Mouse (Mus musculus) lung, embryonic 15.5 days (tissue): ENCODE data around the gene Hnrnpab. TPM values are rescaled to one million over a fixed set of nuclear protein-coding genes. Genes with fewer than 3 reads are reported as not detected.
A peak's percentile ranks its signal among the peaks of the same experiment; 100 is the strongest.

Source experiments
- ATAC-seq: fragments of 200-750 bp; cut with Nextera tagmentation; 2 replicates; pipeline ENCODE4 v1.8.0; 2017; ENCODE audit warnings: moderate number of reproducible peaks, borderline replicate concordance; ENCODE audit not compliant: low FRiP score, low TSS enrichment; ENCODE audit errors: extremely low read depth
- H3K27ac ChIP-seq: fragments of 300-500 bp; sonication (generic); 2 replicates; pipeline ENCODE4 v1.5.1; 2015; ENCODE audit warnings: moderate library complexity, mild to moderate bottlenecking, inconsistent platforms
- H3K27me3 ChIP-seq: fragments of 300-500 bp; sonication (generic); 2 replicates; pipeline ENCODE4 v1.6.1; 2015; ENCODE audit warnings: inconsistent platforms
- H3K36me3 ChIP-seq: fragments of 300-500 bp; sonication (generic); 2 replicates; pipeline ENCODE4 v1.6.1; 2015; ENCODE audit warnings: inconsistent platforms
- H3K4me1 ChIP-seq: fragments of 300-500 bp; sonication (generic); 2 replicates; pipeline ENCODE4 v1.6.1; 2015; ENCODE audit warnings: inconsistent platforms
- H3K4me2 ChIP-seq: fragments of 300-500 bp; sonication (generic); 2 replicates; pipeline ENCODE4 v1.6.1; 2015; ENCODE audit warnings: inconsistent platforms, mild to moderate bottlenecking, moderate library complexity
- H3K4me3 ChIP-seq: fragments of 300-500 bp; sonication (generic); 2 replicates; pipeline ENCODE4 v1.5.1; 2015; ENCODE audit warnings: mild to moderate bottlenecking, inconsistent platforms
- H3K9ac ChIP-seq: fragments of 300-500 bp; sonication (generic); 2 replicates; pipeline ENCODE4 v1.6.1; 2015; ENCODE audit warnings: inconsistent platforms
- H3K9me3 ChIP-seq: fragments of 300-500 bp; sonication (generic); 2 replicates; pipeline ENCODE4 v1.6.1; 2016; ENCODE audit warnings: inconsistent platforms
- WGBS: fragments of 180-500 bp; shearing (Covaris S2); methylation state at CpG from one replicate; pipeline ENCODE4 v1.1.7; 2015; 5-methylcytosine and 5-hydroxymethylcytosine counted together
- polyA plus RNA-seq: library from polyadenylated mRNA; unstranded; fragments of >200 nt; fragmentation: Nextera tagmentation; extraction: Ambion mirVana; gene quantifications from 2 replicates; pipeline ENCODE4 v1.2.1, GENCODE M21; 2015

Hnrnpab gene
- polyA plus RNA-seq, 1 experiment from 2014 or later = 465 TPM

- H3K4me2 ChIP-seq = peak within 1 kb of the TSS; percentile 86
- peaks cover 19% of the 10 kb centered on the region for H3K4me1 ChIP-seq
- no peaks in the 10 kb centered on the region for H3K27me3 ChIP-seq
- H3K9me3 ChIP-seq = no peaks in the 10 kb centered on the region
- peaks cover 27% of the 10 kb centered on the region for H3K36me3 ChIP-seq
- peak within 1 kb of the TSS; percentile 84 for H3K9ac ChIP-seq
- ATAC-seq = peak; percentile 95
- H3K27ac ChIP-seq = peak within 1 kb of the TSS; percentile 93
- peak within 1 kb of the TSS; percentile 81 for H3K4me3 ChIP-seq
- under 1% methylated on average over 59 of the region's 59 CpGs for WGBS
Measured at GRCm38 (mm10) chr11:51584431-51585248, 22.0 kb downstream of the Hnrnpab start, which contains the start of gene Phykpl. TSS of gene Phykpl (plus strand) at chr11:51584757.

DNA sequence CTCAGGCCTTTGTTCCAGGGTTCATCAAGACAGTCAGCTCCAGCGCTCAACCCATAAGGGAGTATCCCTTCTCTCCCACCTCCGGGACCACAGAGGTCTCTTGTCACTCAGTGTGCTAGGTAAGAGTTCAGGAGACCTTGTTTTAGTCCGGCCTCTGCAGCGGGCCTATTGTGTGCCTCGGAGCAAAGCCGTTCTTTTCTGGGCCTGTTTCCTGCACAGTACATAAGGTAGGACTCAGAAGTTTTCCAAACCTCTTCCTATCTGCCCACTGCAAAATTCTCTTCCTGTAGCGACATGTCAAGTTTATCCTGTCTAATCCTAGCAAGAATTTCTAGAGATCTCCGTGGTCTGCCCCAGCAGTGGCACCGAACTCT, 22.6 kb downstream of the Hnrnpab start:
- H3K27ac ChIP-seq = peak overlapping the region; percentile 93
- H3K4me1 ChIP-seq = peaks cover 19% of the 10 kb centered on the region
- H3K27me3 ChIP-seq = no peaks in the 10 kb centered on the region
- peak overlapping the region; percentile 86 for H3K4me2 ChIP-seq
- H3K9ac ChIP-seq = peak overlapping the region; percentile 84
- 15% methylated on average over 9 of the region's 9 CpGs for WGBS
- H3K4me3 ChIP-seq = peak overlapping the region; percentile 81
- no peaks in the 10 kb centered on the region for H3K9me3 ChIP-seq
- H3K36me3 ChIP-seq = peaks cover 21% of the 10 kb centered on the region
- ATAC-seq = peak; percentile 11; the same call in 1 of the 2 replicates

DNA sequence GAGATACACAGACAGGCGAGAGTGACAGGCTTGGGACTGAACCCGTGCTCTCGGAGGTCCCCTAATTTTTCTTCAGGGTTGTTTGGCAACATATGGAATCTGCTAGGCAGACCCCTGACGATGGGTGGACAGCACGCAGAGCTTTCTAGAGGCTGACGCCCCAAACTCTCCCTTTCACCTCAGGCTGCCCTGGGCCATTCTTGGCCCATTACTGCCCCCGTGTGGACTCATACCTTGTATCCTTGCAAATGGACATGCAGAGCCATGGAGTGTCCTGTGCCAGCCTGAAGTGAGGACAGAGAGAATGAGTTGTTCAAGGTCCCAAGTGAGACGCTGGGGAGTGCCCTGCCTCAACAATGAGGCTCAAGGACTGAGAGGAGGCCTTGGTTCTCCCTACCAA, 23.9 kb downstream of the Hnrnpab start:
- 19% methylated on average over 8 of the region's 8 CpGs for WGBS
- H3K4me3 ChIP-seq = no peak overlapping the region
- peaks cover 9% of the 10 kb centered on the region for H3K36me3 ChIP-seq
- no peaks in the 10 kb centered on the region for H3K27me3 ChIP-seq
- no peak overlapping the region for H3K9ac ChIP-seq
- H3K4me1 ChIP-seq = peaks cover 19% of the 10 kb centered on the region
- H3K4me2 ChIP-seq = no peak overlapping the region
- H3K27ac ChIP-seq = no peak overlapping the region
- H3K9me3 ChIP-seq = no peaks in the 10 kb centered on the region
- no peak for ATAC-seq

DNA sequence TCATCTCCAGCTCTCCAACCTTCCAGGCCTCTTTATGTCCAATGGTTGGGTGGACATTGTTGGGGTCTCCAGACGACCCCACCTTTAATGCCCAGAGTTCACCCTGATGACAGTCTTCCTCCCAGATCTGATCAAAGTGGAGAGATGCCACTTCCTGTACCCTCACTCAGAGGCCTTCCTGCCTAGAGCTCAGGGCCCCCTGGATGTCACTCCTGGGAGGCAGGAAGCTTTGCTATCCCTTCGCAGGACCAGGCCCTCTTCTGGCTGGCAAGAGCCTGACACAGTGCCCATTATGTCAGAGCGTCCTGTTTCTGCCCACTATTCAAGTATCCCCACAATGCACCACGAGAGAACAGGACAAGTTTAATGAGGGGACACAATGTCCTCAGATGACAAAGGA, 27.6 kb downstream of the Hnrnpab start:
- Histone ChIP-seq H3K36me3 (no peaks in the 10 kb centered on the region), H3K27ac (no peak overlapping the region), H3K4me2 (no peak overlapping the region), H3K4me3 (no peak overlapping the region), H3K27me3 (no peaks in the 10 kb centered on the region), H3K9ac (no peak overlapping the region), H3K4me1 (peaks cover 5% of the 10 kb centered on the region), H3K9me3 (no peaks in the 10 kb centered on the region)
- ATAC-seq = no peak
- 60% methylated on average over 4 of the region's 4 CpGs for WGBS

DNA sequence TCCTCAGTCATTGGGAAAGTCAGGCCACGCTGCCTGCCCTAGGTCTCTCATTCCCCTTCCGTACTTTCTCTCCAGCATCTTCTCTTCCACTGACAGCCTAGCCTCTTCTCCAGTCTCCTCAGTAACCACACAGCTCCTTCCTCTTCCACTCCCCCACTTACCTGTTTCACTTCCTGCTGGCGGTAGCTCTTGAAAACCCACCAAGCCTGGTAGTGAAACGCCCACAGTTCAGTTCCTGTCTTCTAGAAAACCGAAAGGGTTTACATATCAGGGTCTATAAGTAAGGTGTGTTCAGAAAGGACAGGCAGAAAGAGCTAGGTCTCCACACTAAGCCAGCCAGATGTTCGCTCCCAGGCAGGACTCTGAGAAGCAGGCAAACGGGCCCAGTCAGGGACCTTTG, 29.1 kb downstream of the Hnrnpab start:
- no peak overlapping the region for H3K9ac ChIP-seq
- no peak for ATAC-seq
- H3K9me3 ChIP-seq = no peaks in the 10 kb centered on the region
- no peak overlapping the region for H3K27ac ChIP-seq
- no peaks in the 10 kb centered on the region for H3K4me1 ChIP-seq
- no peaks in the 10 kb centered on the region for H3K36me3 ChIP-seq
- H3K4me3 ChIP-seq = no peak overlapping the region
- H3K4me2 ChIP-seq = no peak overlapping the region
- 64% methylated on average over 7 of the region's 7 CpGs for WGBS
- H3K27me3 ChIP-seq = no peaks in the 10 kb centered on the region

GRCm38 (mm10) chr11:51576454-51576853, 30.2 kb downstream of the Hnrnpab start:
- Histone ChIP-seq H3K27ac (no peak overlapping the region), H3K4me3 (no peak overlapping the region), H3K4me2 (no peak overlapping the region), H3K36me3 (no peaks in the 10 kb centered on the region), H3K4me1 (no peaks in the 10 kb centered on the region), H3K27me3 (no peaks in the 10 kb centered on the region), H3K9me3 (no peaks in the 10 kb centered on the region), H3K9ac (no peak overlapping the region)
- no peak for ATAC-seq
- WGBS = 75% methylated on average over 4 of the region's 4 CpGs

DNA sequence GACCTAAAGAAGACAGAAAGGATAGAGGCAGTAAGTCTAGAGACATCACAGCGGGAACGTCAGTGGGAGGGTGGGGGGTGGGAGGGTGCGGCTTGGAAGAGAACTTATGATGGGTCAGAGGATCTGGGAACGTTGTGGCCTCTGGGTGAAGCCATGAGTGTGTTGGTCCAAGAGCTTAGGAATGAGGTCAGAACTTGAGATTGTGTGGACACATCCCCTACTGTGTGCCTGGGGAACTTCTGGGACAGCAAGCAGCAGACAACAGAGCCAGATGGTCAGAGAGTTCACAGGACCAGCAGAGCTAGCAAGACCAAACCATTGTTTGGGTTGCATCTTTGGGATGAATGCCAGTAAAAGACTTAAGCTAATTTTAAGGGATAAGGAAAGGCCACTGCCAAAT, 37.8 kb downstream of the Hnrnpab start:
- Histone ChIP-seq H3K9ac (no peak overlapping the region), H3K36me3 (no peaks in the 10 kb centered on the region), H3K4me1 (no peaks in the 10 kb centered on the region), H3K4me2 (no peak overlapping the region), H3K27me3 (no peaks in the 10 kb centered on the region), H3K9me3 (no peaks in the 10 kb centered on the region), H3K27ac (no peak overlapping the region), H3K4me3 (no peak overlapping the region)
- ATAC-seq = no peak
- 79% methylated on average over 4 of the region's 4 CpGs for WGBS

DNA sequence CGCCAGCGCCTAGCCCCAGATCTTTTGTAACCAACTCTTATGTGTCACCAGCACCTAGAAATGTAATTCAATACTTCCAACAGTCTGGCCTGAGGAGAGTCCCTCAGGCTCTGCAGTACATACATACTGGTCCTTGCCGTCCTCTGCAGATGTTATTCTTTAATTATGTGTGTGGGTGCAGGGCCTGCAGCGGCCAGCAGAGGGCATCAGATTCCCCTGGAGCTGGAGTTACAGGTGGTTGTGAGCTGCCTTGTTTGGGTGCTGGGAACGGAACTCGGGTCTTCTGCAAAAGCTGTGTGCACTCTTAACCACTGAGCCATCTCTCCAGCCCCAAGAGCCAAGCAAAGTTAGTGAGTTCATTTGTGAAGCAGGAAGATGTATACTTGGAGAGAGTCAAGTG, 40.7 kb downstream of the Hnrnpab start:
- Histone ChIP-seq H3K36me3 (no peaks in the 10 kb centered on the region), H3K27ac (no peak overlapping the region), H3K4me1 (no peaks in the 10 kb centered on the region), H3K4me3 (no peak overlapping the region), H3K9ac (no peak overlapping the region), H3K4me2 (no peak overlapping the region), H3K9me3 (no peaks in the 10 kb centered on the region), H3K27me3 (no peaks in the 10 kb centered on the region)
- WGBS = 86% methylated on average over 6 of the region's 6 CpGs
- ATAC-seq = no peak

GRCm38 (mm10) chr11:51565062-51565461, 41.6 kb downstream of the Hnrnpab start:
- H3K9me3 ChIP-seq = no peaks in the 10 kb centered on the region
- 49% methylated on average over 3 of the region's 3 CpGs for WGBS
- no peak overlapping the region for H3K9ac ChIP-seq
- no peaks in the 10 kb centered on the region for H3K4me1 ChIP-seq
- H3K4me2 ChIP-seq = no peak overlapping the region
- H3K27me3 ChIP-seq = no peaks in the 10 kb centered on the region
- ATAC-seq = no peak
- no peak overlapping the region for H3K27ac ChIP-seq
- H3K4me3 ChIP-seq = no peak overlapping the region
- no peaks in the 10 kb centered on the region for H3K36me3 ChIP-seq

GRCm38 (mm10) chr11:51563276-51563675, 43.4 kb downstream of the Hnrnpab start:
- no peaks in the 10 kb centered on the region for H3K4me1 ChIP-seq
- WGBS = 79% methylated on average over 1 of the region's 1 CpGs
- no peak overlapping the region for H3K9ac ChIP-seq
- no peak overlapping the region for H3K27ac ChIP-seq
- H3K36me3 ChIP-seq = no peaks in the 10 kb centered on the region
- H3K9me3 ChIP-seq = no peaks in the 10 kb centered on the region
- H3K4me3 ChIP-seq = no peak overlapping the region
- H3K4me2 ChIP-seq = no peak overlapping the region
- no peak for ATAC-seq
- H3K27me3 ChIP-seq = no peaks in the 10 kb centered on the region

DNA sequence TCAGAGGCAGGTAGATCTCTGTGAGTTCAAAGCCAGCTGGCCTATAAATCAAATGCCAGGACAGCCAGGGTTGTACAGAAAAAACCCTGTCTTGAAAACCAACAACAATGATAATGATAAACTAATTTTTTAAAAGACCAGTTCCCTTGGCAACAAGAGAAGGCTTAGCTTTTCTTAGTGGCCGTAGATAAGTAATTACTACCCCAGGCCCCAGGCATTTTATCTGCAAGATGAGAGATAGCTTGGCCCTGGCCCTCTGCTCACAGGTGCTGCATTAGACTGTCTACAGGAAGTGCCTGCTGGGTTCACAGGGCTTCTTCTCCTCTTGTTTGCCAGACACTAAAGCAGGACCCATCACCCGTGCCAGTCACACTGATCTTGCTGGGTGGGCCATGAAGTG, 51.6 kb downstream of the Hnrnpab start:
- no peak overlapping the region for H3K4me2 ChIP-seq

DNA sequence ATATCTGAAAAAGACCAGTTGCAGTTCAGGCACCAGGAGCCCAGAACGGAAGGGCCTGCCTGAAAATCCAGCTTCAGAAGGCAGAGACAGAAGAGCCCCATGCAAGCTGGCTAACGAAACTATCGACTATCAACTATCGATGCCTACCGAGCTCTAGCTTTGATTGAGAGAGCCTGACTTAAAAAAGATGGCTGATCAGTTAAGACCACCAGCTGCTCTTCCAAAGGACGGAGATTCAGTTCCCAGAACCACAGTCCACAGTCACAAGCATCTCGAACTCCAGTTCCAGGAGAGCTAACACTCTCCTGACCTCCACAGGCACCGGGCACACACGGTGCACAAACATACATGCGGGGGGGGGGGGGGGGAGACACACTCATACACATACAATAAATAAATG, 52.1 kb downstream of the Hnrnpab start:
- Histone ChIP-seq H3K36me3 (no peaks in the 10 kb centered on the region), H3K4me2 (no peak overlapping the region), H3K27me3 (no peaks in the 10 kb centered on the region), H3K27ac (no peak overlapping the region), H3K4me3 (0 out of 2 replicates have a peak overlapping the region, but pooled peaks have one; percentile 9), H3K9me3 (no peaks in the 10 kb centered on the region), H3K9ac (no peak overlapping the region), H3K4me1 (peaks cover 17% of the 10 kb centered on the region)
- 62% methylated on average over 8 of the region's 10 CpGs for WGBS
- no peak for ATAC-seq

More for the DNA sequence above, 51.6 kb downstream of the Hnrnpab start:
- ATAC-seq = no peak
- Histone ChIP-seq H3K4me3 (no peak overlapping the region), H3K36me3 (no peaks in the 10 kb centered on the region), H3K9ac (no peak overlapping the region), H3K27ac (no peak overlapping the region), H3K4me1 (peaks cover 17% of the 10 kb centered on the region), H3K9me3 (no peaks in the 10 kb centered on the region), H3K27me3 (no peaks in the 10 kb centered on the region)
- WGBS = 39% methylated on average over 2 of the region's 2 CpGs
